Mouse (Mus musculus) layer of hippocampus, adult 8-10 months (tissue): ENCODE measurements around the gene Duox2. TPM values are rescaled to one million over a fixed set of nuclear protein-coding genes. Genes with fewer than 3 reads are reported as not detected.
"Not testable (repeated sequence)": the region's sequence is repeated elsewhere in the genome, so short reads cannot be mapped to it uniquely, and the experiment has no call there.

Experiments used
- DNase-seq, 2 experiments: peaks; one replicate each; pipeline ENCODE4 v3.0.0; 2022; ENCODE audit warnings: low spot score in 2 of 2
- total RNA-seq, 4 experiments: library from RNA; stranded (reverse); gene quantifications; 2 replicates each; pipeline ENCODE4 v1.2.4; 2022

Duox2 gene
- under 1 TPM; 0.05 to 0.08 (median 0.06) TPM for total RNA-seq

DNA sequence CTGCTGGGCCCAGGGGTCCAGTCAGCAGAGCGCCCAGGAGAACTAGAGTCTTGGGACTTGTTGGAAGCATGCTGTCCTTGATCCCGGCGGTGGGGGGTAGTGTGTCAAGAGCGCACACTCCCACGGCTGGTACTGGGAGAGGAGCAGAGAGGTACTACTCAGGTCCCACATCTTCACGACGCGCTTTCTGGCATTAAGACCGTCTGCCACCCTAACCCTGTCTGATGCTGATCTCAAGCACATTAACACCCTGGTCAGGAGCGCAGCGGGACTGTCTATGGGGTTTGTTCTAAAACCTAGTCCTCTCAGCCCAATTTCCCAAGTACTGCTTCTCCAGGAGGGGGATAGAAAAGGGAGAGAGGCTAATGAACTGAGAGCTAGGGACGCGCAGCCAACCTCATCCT, at the start of gene Duox2:
Duox2 (minus strand) TSS at position 354 of the 404 bp plus-strand sequence.
- no peak for DNase-seq

DNA sequence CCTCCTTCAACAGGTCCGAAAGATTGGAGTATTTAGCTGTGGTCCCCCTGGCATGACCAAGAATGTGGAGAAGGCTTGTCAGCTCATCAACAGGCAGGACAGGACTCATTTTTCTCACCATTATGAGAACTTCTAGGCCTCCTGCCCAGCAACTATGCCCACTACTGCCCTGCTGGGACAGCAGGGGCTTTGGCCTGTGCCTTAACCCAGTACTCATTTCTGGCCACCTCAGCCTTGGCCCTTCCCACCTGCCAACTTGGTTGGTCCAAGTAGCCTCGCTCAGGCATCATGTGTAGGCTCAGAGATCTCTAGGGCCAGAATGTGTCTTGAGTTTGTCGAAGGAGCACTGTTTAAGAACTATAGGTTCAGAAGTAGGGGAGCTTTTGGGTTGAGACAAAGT, 49.0 kb upstream of the Duox2 start:
- no peak for DNase-seq

DNA sequence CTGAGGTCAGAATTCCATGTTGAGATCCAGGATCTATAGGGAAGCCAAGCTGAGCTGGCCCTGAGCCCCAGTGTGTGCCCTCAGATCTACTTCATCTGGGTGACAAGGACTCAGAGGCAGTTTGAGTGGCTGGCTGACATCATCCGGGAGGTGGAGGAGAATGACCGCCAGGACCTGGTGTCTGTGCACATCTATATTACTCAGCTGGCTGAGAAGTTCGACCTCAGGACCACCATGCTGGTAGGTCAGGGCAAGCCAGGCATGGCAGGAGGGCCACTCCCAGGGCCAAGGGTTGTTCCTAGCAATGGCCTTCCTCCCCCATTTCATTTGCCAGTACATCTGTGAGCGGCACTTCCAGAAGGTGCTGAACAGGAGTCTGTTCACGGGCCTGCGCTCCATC, 47.9 kb upstream of the Duox2 start:
- not testable (repeated sequence) for DNase-seq

- DNase-seq = no peak
Measured at GRCm38 (mm10) chr2:122345106-122345893, 47.1 kb upstream of the Duox2 start.

DNA sequence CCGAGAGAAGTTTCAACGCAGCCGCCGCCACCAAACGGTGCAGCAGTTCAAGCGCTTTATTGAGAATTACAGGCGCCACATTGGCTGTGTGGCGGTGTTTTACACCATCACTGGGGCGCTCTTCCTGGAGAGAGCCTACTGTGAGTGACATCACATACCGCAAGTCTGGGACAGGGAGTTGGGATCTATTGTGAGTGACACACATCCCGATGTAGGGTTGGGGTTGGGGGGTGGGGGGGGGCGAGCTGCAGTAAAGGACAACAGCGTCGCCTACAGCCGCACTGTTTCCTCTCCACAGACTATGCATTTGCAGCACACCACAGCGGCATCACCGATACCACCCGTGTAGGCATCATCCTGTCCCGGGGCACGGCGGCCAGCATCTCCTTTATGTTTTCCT, 39.0 kb upstream of the Duox2 start:
- DNase-seq = no peak

GRCm38 (mm10) chr2:122334170-122334569, 35.9 kb upstream of the Duox2 start:
- DNase-seq = no peak

DNA sequence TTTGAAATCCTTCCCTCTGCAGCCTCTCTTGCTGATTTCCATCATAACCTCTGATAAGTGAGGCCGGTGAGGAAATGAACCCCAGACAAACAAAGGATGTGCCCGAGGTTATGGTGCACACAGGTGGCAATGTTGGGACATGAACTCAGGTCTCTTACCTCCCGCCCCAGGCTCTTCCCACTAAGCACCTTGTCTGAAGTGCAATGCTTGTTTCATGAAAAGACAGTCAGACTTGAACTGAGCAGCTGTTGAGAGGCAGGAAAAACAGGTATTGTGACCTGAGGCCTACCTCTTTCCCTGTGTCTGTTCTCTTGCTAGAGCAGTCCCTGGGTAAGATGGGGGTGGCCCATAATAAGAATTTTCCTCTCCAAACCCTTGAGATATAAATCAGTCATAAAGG, 34.0 kb upstream of the Duox2 start:
- DNase-seq = no peak

DNA sequence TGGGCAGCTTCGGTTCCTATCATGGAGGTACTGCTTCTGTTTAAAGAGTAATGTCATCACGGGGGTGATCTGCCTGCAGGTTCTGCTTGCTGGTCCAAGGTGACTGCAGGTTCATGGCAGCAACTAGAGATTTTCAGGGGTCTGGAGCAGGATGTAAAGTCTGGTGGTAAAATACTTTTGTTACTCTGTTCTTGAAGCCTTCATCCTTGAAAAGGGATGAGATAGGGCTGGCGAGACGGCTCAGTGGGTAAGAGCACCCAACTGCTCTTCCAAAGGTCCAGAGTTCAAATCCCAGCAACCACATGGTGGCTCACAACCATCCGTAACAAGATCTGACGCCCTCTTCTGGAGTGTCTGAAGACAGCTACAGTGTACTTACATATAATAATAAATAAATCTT, 32.1 kb upstream of the Duox2 start:
- not testable (repeated sequence) for DNase-seq

DNA sequence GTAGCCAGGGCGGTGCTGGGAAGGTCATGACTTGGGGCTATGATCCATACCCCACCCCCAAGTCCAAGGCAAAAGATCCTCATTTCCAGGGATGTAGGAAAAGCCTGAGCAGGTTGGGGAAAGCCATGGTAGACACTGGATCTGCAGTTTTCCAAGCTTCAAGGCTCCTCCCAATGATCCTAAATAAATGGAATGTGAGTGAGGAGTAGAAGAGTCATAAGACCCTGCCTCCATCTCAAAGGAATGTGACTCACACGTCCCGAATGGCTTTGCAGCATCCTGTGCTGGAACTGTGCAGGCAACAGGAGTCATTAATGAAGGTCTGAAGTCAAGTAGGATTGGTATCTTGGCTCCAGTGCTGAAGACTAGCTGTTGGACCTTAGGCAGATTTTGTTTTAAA, 29.7 kb upstream of the Duox2 start:
- no peak for DNase-seq

DNA sequence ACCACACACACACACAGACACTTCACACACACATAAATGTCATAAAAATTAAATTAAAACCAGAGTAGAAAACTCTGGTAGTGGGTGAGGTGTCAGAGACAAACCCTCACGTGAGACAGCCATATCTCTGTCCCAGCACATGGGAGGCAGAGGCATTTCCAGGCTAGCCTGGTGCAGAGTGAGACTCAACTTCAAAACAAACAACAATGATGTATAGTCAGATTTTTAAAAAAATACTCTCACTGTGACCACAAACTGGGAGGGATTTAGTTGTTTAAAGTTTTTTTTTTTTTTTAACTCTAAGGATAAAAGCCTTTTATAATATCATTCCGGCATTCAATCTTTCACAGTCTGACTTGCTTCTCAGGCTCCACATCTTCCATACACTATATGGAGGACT, 27.1 kb upstream of the Duox2 start:
- DNase-seq = no peak

DNA sequence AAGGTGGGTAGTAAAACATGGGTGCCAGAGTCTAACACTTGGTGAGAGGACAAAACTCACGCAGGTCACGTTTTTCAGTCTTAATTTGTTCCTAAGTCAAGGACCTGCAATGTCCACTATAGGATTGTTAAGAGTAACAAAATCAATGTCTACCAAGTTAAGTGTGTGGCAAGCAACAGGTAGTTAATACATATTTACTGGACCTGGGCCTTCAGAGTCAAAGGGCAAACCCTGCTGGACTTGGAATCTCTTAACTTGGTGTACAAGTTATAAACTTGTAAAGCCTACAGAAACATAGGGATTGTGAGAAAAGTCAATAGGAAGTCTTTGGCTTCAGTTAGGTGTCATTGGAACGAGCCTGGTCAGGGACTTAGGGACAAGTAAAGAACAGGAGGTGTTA, 26.3 kb upstream of the Duox2 start:
- no peak for DNase-seq

DNA sequence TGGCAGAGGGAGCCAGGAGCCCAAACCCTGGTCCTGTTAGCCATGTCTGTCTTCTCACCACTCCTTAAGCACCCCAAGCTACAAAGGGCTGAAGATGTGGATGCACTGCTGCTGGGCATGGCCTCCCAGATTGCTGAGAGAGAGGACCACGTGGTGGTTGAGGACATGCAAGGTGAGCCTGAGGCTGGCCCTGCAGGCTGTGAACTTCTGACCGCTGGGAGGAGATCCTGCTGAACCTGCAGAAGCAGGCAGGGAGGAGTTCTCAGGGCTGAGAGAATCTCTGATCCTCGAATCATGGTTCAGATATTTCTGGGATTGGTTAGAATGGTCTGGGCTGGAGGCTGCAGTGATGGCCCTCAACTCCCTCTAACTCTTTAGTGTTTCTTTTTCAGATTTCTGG, 25.7 kb upstream of the Duox2 start:
- no peak for DNase-seq

DNA sequence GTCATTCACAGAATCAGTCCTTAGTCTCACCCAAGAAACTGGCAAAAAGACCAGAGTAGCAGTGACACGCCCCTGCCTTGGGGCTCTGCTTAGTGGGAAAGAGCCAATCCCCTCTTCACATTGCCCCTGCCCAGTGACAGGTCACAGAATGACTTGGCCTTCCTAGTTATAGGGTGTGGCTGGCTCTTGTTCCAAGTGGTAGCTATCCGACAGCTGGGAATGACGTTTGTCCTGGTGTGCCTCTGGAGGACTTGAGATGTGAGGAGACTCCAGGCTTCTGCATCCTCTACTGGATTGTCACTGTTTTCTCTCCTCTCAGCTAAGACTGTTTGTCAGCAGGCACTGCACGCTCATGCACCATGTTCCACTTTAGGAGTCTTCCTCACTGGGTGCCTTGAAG, 19.1 kb upstream of the Duox2 start:
- no peak for DNase-seq

DNA sequence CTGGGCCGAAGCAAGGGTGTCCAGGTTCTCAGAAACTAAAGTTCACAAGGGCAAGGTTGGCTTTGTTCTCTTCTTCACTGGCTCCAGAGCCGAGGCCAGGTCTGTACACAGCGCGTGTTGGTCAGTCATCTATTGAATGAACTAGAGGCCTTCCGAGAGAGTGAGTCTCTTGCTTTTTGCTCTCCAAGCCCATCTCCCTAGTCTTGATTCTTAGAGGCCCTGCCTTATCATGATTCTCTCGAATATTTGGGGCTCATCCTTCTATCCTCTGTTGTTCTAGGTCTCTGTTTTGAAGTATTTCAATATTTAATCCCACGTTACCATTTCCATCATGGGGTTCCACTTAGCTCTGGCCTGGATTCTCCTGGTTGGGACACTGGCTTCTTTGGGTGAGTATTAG, 17.1 kb upstream of the Duox2 start, which contains the start of gene Duox1:
Duox1 (plus strand) TSS at position 301 of the 400 bp plus-strand sequence.
- DNase-seq = no peak

DNA sequence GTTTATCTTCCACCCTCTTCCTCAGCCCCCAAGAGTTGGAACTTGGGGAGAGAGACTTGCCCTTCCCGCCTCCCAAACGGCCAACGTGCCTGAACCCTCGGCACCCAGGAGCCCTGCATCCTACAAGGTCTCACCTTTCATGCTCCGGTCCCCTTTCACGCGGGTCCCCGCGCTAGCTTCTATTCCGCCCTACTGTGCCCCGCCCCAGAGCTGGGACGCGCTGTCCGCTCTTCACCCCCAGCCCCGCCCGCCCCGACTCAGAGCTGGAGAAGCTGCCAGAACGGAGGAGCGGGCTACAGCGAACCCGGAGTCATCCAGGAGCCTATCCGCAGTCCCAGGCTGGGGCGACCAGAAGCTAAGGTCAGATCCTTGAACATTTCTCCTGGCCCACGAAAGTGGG, 15.3 kb upstream of the Duox2 start, which contains the start of gene Duoxa1:
Duoxa1 (minus strand) TSS at position 195 of the 400 bp plus-strand sequence.
- DNase-seq = no peak

DNA sequence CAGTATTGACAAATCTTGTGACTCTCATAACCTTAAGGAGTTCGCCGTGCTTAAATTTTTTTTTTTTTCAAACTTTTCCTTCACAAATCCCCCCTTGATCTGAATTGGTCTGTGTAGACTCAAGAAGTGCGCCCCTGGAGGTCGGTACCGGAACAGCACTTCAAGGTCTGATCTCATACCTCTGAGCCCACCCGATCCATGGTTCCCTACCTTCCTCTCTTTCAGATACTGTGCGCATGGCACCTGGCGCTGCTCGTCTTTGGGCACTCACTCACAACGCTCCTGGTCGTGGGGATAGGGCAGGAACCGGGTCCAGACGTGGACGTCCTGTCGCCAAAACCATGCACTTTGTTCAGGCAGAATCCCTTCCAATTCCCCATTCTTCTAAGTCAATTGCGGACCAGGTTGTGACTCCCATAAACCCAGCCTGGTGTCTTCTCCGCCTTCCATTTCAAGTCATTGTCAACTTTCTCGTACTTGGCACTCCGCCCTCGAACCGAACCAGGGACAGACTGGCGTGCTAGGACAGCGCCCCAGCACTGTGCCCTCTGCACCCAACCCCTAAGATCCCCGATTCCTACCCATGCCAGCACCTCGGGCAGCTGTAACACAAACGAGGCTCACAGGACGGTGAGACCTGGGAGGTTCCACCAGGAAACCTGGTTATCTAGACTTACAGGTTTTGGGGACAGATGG, 14.6 kb upstream of the Duox2 start:
- DNase-seq = peak in 1 of 2 experiments; percentile 26

DNA sequence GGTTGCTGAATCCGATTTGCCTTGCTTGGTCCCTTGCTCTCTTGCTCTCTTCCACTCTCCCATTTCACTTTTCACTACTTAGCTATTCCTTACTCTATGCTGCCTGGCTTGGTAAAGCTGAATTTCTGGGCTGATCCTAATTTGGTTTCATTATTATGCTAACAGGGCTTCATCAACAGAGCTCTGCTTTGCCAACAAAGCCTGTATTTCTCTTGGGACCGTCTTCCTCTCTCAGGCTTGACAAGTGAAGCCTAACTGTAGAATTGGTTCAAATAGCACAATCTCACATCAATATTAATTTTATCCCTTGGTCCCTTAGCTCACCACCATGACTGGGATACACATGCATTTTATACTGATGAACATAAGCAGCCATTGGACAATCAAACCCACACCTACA, 13.3 kb upstream of the Duox2 start:
- no peak for DNase-seq

GRCm38 (mm10) chr2:122309647-122310046, 11.4 kb upstream of the Duox2 start:
- DNase-seq = no peak

DNA sequence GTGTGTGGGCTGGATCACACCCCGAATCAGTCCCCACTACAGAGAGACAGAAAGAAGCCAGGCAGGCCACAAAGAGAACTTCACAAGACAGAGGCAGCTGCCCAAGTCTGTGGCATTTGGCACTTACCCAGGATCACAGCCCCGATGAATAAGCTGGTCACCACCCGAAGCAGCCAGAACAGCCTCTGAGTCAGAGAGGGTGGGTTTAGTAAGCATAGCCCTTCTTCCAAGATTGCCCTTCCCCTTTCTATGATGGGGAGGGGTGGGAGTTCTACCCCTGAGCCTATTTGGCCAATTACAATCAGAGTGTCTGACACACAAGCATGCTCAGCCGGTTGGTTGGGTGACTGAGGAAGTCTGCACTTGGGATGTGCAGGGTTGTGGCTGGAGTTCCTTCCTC, 7.9 kb upstream of the Duox2 start:
- DNase-seq = no peak

GRCm38 (mm10) chr2:122305097-122305892, 7.0 kb upstream of the Duox2 start:
- no peak for DNase-seq

- no peak for DNase-seq
Measured at GRCm38 (mm10) chr2:122304544-122304943, 6.3 kb upstream of the Duox2 start.
